9 mouse cellular contexts compared by ENCODE assay signal in the genomic region with DNA sequence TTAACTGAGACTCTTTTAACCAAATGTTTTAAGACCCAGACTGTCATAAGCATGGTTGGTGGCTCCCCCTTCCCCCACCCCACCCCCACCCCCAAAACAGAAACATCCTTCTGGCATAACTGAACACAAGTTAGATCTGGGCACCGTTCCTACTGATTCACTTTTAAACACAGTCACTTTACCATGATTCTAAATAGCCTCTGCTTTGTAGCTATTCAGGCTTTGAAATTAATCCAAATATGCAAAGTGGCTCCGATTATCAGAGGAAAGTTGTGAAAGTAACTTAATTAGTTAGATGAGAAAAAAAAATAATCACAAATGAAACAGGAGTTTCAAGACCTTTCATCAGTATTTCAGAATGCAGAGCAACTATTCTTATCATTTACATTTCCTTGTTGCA. TPM values are rescaled to one million over a fixed set of nuclear protein-coding genes. Genes with fewer than 3 reads are reported as not detected.
DNase-seq lines count a peak whose midpoint lies in the region; ATAC-seq lines count a peak whose summit lies in the region.
"Had no signal": no experiment of that assay in that cellular context is flagged by ENCODE, and none has a peak within 500 bp of the region (broad histone marks: within the 10 kb centered on the region; RNA-seq: fewer than 3 reads in every experiment).

No protein-coding gene starts in this region.

- ATAC-seq in hindbrain, embryonic 11.5 days (ENCODE audit: low FRiP score): no peak
- ATAC-seq in liver, embryonic 16.5 days (ENCODE audit: low read depth): no peak

- H3K27me3 ChIP-seq in heart, embryonic 10.5 days (ENCODE audit: insufficient read depth, poor library complexity, severe bottlenecking): no peaks in the 10 kb centered on the region
- peaks cover 2% of the 10 kb centered on the region; the same call in 1 of the 2 replicates for H3K27me3 ChIP-seq in hindbrain, embryonic 11.5 days (ENCODE audit: control insufficient read depth, insufficient read depth, low read length)
- H3K27me3 ChIP-seq in liver, embryonic 16.5 days (ENCODE audit: control insufficient read depth, insufficient read depth, low read depth, low read length): peaks cover 21% of the 10 kb centered on the region

- no peak overlapping the region; the same call in 1 of the 2 replicates for H3K9ac ChIP-seq in hindbrain, embryonic 11.5 days (ENCODE audit: low read depth, low read length)
- H3K9ac ChIP-seq in liver, embryonic 16.5 days (ENCODE audit: low read depth, low read length): no peak overlapping the region

- H3K4me2 ChIP-seq in hindbrain, embryonic 11.5 days (replicated peaks; ENCODE audit: low read depth, low read length): peak overlapping the region; percentile 22
- peak overlapping the region; percentile 17; the same call in 1 of the 2 replicates for H3K4me2 ChIP-seq in liver, embryonic 16.5 days (ENCODE audit: low read depth, low read length)

- H3K27ac ChIP-seq in heart, embryonic 10.5 days: peak overlapping the region; percentile 93
- no peak overlapping the region for H3K27ac ChIP-seq in hindbrain, embryonic 11.5 days (ENCODE audit: low read depth, low read length)
- no peak overlapping the region for H3K27ac ChIP-seq in liver, embryonic 16.5 days (ENCODE audit: low read length)

- peaks cover 26% of the 10 kb centered on the region for H3K4me1 ChIP-seq in heart, embryonic 10.5 days
- H3K4me1 ChIP-seq in hindbrain, embryonic 11.5 days (replicated peaks; ENCODE audit: control insufficient read depth, insufficient read depth, low read length): no peaks in the 10 kb centered on the region
- H3K4me1 ChIP-seq in liver, embryonic 16.5 days (ENCODE audit: control insufficient read depth, low read depth, low read length): no peaks in the 10 kb centered on the region

- no peak for DNase-seq in heart, embryonic 10.5 days (ENCODE audit: low spot score)
- no peak for DNase-seq in heart, postnatal 4 days
- peak; percentile 54 for DNase-seq in Muller cell, postnatal 12 days (ENCODE audit: inconsistent ontology term)
- no peak for DNase-seq in hindbrain, embryonic 11.5 days (ENCODE audit: low spot score)
- no peak for DNase-seq in layer of hippocampus, postnatal 10 days (ENCODE audit: low spot score in 2 of 2)
- DNase-seq in urinary bladder, postnatal 25 days (ENCODE audit: low spot score): no peak
- DNase-seq in gastrocnemius, postnatal 10 days: no peak
- DNase-seq: cerebellum, adult 11 months had no signal

- 29% methylated on average over 2 of the region's 2 CpGs for WGBS in heart, embryonic 10.5 days
- 18% methylated on average over 2 of the region's 2 CpGs for WGBS in hindbrain, embryonic 11.5 days
- 33% methylated on average over 2 of the region's 2 CpGs for WGBS in liver, embryonic 16.5 days (ENCODE audit: insufficient replicate concordance)

- no peaks in the 10 kb centered on the region for H3K9me3 ChIP-seq in heart, embryonic 10.5 days
- H3K9me3 ChIP-seq in hindbrain, embryonic 11.5 days (ENCODE audit: control insufficient read depth, low read length): no peaks in the 10 kb centered on the region
- no peaks in the 10 kb centered on the region for H3K9me3 ChIP-seq in liver, embryonic 16.5 days (replicated peaks; ENCODE audit: control insufficient read depth, low read length)

- no peaks in the 10 kb centered on the region for H3K36me3 ChIP-seq in heart, embryonic 10.5 days
- H3K36me3 ChIP-seq in hindbrain, embryonic 11.5 days (ENCODE audit: control insufficient read depth, insufficient read depth, low read length): no peaks in the 10 kb centered on the region
- no peaks in the 10 kb centered on the region for H3K36me3 ChIP-seq in liver, embryonic 16.5 days (ENCODE audit: control insufficient read depth, insufficient read depth)

- H3K4me3 ChIP-seq in heart, embryonic 10.5 days: peak overlapping the region; percentile 68
- peak overlapping the region; percentile 17 for H3K4me3 ChIP-seq in hindbrain, embryonic 11.5 days (ENCODE audit: low read depth, low read length)
- no peak overlapping the region for H3K4me3 ChIP-seq in liver, embryonic 16.5 days (ENCODE audit: low read depth, low read length)

RNA-seq across cellular contexts. Expression of a gene that starts 2.0 kb away (rescaled TPM):
- polyA plus RNA-seq in heart, embryonic 10.5 days (2016; fragmentation: Nextera tagmentation; extraction: Ambion mirVana): 29.8 and 32.8 TPM in 2 replicates
- 1 to 10 TPM; 6.6 to 7.0 TPM for total RNA-seq in heart, postnatal 4 days (2021)
- polyA plus RNA-seq in hindbrain, embryonic 11.5 days (2014; fragmentation: Nextera tagmentation; extraction: Ambion mirVana): 55.0 and 59.6 TPM in 2 replicates
- 4.7 and 5.1 TPM in 2 replicates for polyA plus RNA-seq in liver, embryonic 16.5 days (2015; fragmentation: Nextera tagmentation; extraction: Ambion mirVana)
- total RNA-seq in layer of hippocampus, postnatal 10 days (2021): 10 to 100 TPM; 75.9 to 87.9 TPM
- total RNA-seq in gastrocnemius, postnatal 10 days (2021): 10 to 100 TPM in 1 of 2 experiments, 1 to 10 TPM in 1; 7.6 to 12.6 TPM

Comparison
In these comparisons a context has a peak if more than half of its experiments do, and no peak if none do; other contexts are left out.
1. RNA of a gene that starts 2.0 kb away (total RNA-seq): 75.9 to 87.9 TPM in layer of hippocampus, postnatal 10 days; 7.6 to 12.6 TPM in gastrocnemius, postnatal 10 days and 6.6 to 7.0 TPM in heart, postnatal 4 days; every median in the first group is over 4 times any median in the second.